Mouse (Mus musculus) layer of hippocampus, adult 9-10 months (tissue): ENCODE results near the gene Suclg1.

ENCODE experiments used
- DNase-seq: peaks from one replicate; pipeline ENCODE4 v3.0.0; 2022; ENCODE audit warnings: low spot score

Suclg1 gene

DNA sequence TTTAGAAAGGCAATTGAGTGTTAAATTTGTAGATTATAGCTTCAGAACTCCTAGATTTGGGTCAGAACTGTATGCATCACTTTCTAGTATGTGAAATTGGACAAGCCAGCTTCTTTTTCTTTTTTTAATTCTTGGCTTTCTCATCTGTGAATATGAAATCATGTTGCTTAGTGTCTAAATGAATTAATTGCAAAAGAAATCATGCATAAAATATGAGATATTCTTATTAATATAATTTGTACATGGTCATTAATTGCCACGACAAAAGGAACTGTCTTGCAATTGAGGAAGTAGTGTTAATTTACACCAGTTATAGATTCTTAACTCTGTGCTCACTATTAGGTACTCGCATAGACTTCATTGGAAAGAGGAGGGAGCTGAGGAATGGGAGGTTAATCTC, 74.1 kb downstream of the Suclg1 start:
- DNase-seq: no peak
